Mouse (Mus musculus) myocyte (in vitro differentiated cells): ENCODE results near the gene Snx29.

Experiments
- MAX ChIP-seq: IDR thresholded peaks from one replicate; pipeline ENCODE4 v1.6.1; 2011; ENCODE audit warnings: low read depth, mild to moderate bottlenecking, control low read depth
- TCF3 ChIP-seq: IDR thresholded peaks from one replicate; pipeline ENCODE4 v1.6.1; 2011; ENCODE audit warnings: low read depth, control low read depth; ENCODE audit not compliant: insufficient read length

DNA sequence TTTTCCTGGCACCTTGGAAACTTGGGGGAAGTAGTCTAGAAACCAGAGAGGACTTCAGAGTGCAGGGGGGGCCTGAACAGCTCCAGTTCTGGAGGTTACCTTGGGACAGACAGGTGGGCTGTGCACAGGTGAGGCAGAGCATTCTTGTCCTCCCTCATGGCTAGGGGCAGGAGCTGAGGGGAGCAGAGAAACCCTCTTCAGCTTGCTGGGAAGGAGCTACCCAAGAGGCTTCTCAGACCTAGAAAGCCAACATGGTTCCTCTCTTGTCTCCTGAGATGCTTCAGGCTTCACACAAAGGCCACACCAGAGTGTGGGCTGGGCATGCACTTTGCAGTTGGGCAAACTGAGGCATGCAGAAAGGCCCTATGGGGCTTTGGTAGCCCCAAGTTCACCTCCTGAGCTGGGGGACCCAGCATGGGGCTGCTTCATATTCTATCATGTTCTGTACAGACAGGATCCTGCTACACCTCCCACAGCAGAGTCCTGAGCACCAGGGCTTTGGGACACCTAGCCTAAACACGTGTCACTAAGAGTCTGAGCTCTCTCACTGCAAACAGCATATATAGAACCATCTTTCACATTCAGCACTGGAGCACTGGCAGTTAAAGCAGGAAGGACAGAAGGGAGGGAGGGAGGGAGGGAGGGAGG lies 434.0 kb downstream of the Snx29 start:
- TF ChIP-seq MAX: no peak
- TF ChIP-seq TCF3: no peak
